Mouse (Mus musculus): ENCODE measurements around the gene Olfr935. TPM values are rescaled to one million over a fixed set of nuclear protein-coding genes. Genes with fewer than 3 reads are reported as not detected.

Olfr935 gene
- polyA plus RNA-seq (2015; fragmentation: Nextera tagmentation; extraction: Ambion mirVana) = not detected in 2 replicates

- Histone ChIP-seq H3K9ac (no peak within 1 kb of the TSS), H3K9me3 (no peaks in the 10 kb centered on the region), H3K27me3 (no peaks in the 10 kb centered on the region), H3K36me3 (no peaks in the 10 kb centered on the region), H3K4me3 (no peak within 1 kb of the TSS), H3K27ac (no peak within 1 kb of the TSS), H3K4me1 (no peaks in the 10 kb centered on the region), H3K4me2 (no peak within 1 kb of the TSS)
- no peak for ATAC-seq (ENCODE audit: insufficient number of reproducible peaks, low FRiP score, low TSS enrichment, low read depth)
- 62% methylated on average over 2 of the region's 2 CpGs for WGBS
Measured at GRCm38 (mm10) chr9:38999583-38999982, at the start of gene Olfr935. Olfr935 (minus strand) TSS chr9:38999683.

GRCm38 (mm10) chr9:39023277-39023676 lies 23.8 kb upstream of the Olfr935 start, which contains the start of gene Olfr146:
Olfr146 (minus strand) TSS chr9:39023377.
- no peak within 1 kb of the TSS for H3K27ac ChIP-seq
- H3K4me2 ChIP-seq = no peak within 1 kb of the TSS
- H3K4me1 ChIP-seq = no peaks in the 10 kb centered on the region
- H3K36me3 ChIP-seq = no peaks in the 10 kb centered on the region
- 75% methylated on average over 1 of the region's 1 CpGs for WGBS
- H3K4me3 ChIP-seq = no peak within 1 kb of the TSS
- H3K9me3 ChIP-seq = no peaks in the 10 kb centered on the region
- no peak for ATAC-seq (ENCODE audit: insufficient number of reproducible peaks, low FRiP score, low TSS enrichment, low read depth)
- no peaks in the 10 kb centered on the region for H3K27me3 ChIP-seq
- H3K9ac ChIP-seq = no peak within 1 kb of the TSS

GRCm38 (mm10) chr9:38988215-38988614 lies 11.3 kb downstream of the Olfr935 start, which contains the start of gene Olfr934:
Olfr934 (minus strand) TSS chr9:38988315.
- Histone ChIP-seq H3K36me3 (no peaks in the 10 kb centered on the region), H3K9me3 (no peaks in the 10 kb centered on the region), H3K4me1 (no peaks in the 10 kb centered on the region), H3K4me2 (no peak within 1 kb of the TSS), H3K27me3 (no peaks in the 10 kb centered on the region), H3K27ac (no peak within 1 kb of the TSS), H3K4me3 (no peak within 1 kb of the TSS), H3K9ac (no peak within 1 kb of the TSS)
- ATAC-seq (ENCODE audit: insufficient number of reproducible peaks, low FRiP score, low TSS enrichment, low read depth) = no peak
- WGBS = 87% methylated on average over 2 of the region's 2 CpGs

GRCm38 (mm10) chr9:38972013-38972412 lies 27.5 kb downstream of the Olfr935 start, which contains the start of gene Olfr933:
Olfr933 (plus strand) TSS chr9:38972313.
- Histone ChIP-seq H3K4me3 (no peak within 1 kb of the TSS), H3K4me2 (no peak within 1 kb of the TSS), H3K27me3 (no peaks in the 10 kb centered on the region), H3K4me1 (no peaks in the 10 kb centered on the region), H3K9ac (no peak within 1 kb of the TSS), H3K27ac (no peak within 1 kb of the TSS), H3K36me3 (no peaks in the 10 kb centered on the region), H3K9me3 (no peaks in the 10 kb centered on the region)
- WGBS = 72% methylated on average over 4 of the region's 4 CpGs
- no peak for ATAC-seq (ENCODE audit: insufficient number of reproducible peaks, low FRiP score, low TSS enrichment, low read depth)

- no peaks in the 10 kb centered on the region for H3K27me3 ChIP-seq
- no peaks in the 10 kb centered on the region for H3K9me3 ChIP-seq
- no peak overlapping the region for H3K27ac ChIP-seq
- H3K9ac ChIP-seq = no peak overlapping the region
- no peak for ATAC-seq (ENCODE audit: insufficient number of reproducible peaks, low FRiP score, low TSS enrichment, low read depth)
- 77% methylated on average over 4 of the region's 4 CpGs for WGBS
- H3K4me2 ChIP-seq = 0 out of 2 replicates have a peak overlapping the region, but pooled peaks have one; percentile 17
- H3K4me3 ChIP-seq = no peak overlapping the region
- H3K4me1 ChIP-seq = no peaks in the 10 kb centered on the region
- no peaks in the 10 kb centered on the region for H3K36me3 ChIP-seq
Measured at GRCm38 (mm10) chr9:38954124-38954416, 45.4 kb downstream of the Olfr935 start.

- Histone ChIP-seq H3K36me3 (no peaks in the 10 kb centered on the region), H3K27me3 (no peaks in the 10 kb centered on the region), H3K9me3 (no peaks in the 10 kb centered on the region), H3K27ac (no peak overlapping the region), H3K4me1 (no peaks in the 10 kb centered on the region), H3K4me2 (0 out of 2 replicates have a peak overlapping the region, but pooled peaks have one; percentile 17), H3K9ac (no peak overlapping the region), H3K4me3 (no peak overlapping the region)
- no peak for ATAC-seq (ENCODE audit: insufficient number of reproducible peaks, low FRiP score, low TSS enrichment, low read depth)
- WGBS = 27% methylated on average over 7 of the region's 7 CpGs
Measured at GRCm38 (mm10) chr9:38953401-38954123, 45.9 kb downstream of the Olfr935 start.

Small RNA genes lying within 50 kb of the gene (microRNA-seq; reads per million reads assigned to microRNA genes)
- gene Gm25529 = not detected

Other genes with a start within 250 kb of the Olfr935 start
- gene Olfr920, start 247.4 kb downstream of the Olfr935 start, polyA plus RNA-seq (2015; fragmentation: Nextera tagmentation; extraction: Ambion mirVana) = 0.05 TPM in 2 replicates
- gene Olfr921, start 226.6 kb downstream of the Olfr935 start, polyA plus RNA-seq (2015; fragmentation: Nextera tagmentation; extraction: Ambion mirVana) = not detected in 2 replicates
- gene Olfr922, start 185.1 kb downstream of the Olfr935 start, polyA plus RNA-seq (2015; fragmentation: Nextera tagmentation; extraction: Ambion mirVana) = not detected in 2 replicates
- gene Olfr923, start 173.1 kb downstream of the Olfr935 start, polyA plus RNA-seq (2015; fragmentation: Nextera tagmentation; extraction: Ambion mirVana) = not detected in 2 replicates
- not detected in 2 replicates for gene Olfr924, start 155.2 kb downstream of the Olfr935 start, polyA plus RNA-seq (2015; fragmentation: Nextera tagmentation; extraction: Ambion mirVana)
- gene Olfr26, start 144.6 kb downstream of the Olfr935 start, polyA plus RNA-seq (2015; fragmentation: Nextera tagmentation; extraction: Ambion mirVana) = not detected in 2 replicates
- gene Olfr926, start 122.6 kb downstream of the Olfr935 start, polyA plus RNA-seq (2015; fragmentation: Nextera tagmentation; extraction: Ambion mirVana) = not detected in 2 replicates
- gene Olfr930, start 69.9 kb downstream of the Olfr935 start, polyA plus RNA-seq (2015; fragmentation: Nextera tagmentation; extraction: Ambion mirVana) = not detected in 2 replicates
- not detected in 2 replicates for gene Olfr933, start 27.4 kb downstream of the Olfr935 start, polyA plus RNA-seq (2015; fragmentation: Nextera tagmentation; extraction: Ambion mirVana)
- gene Olfr934, start 11.4 kb downstream of the Olfr935 start, polyA plus RNA-seq (2015; fragmentation: Nextera tagmentation; extraction: Ambion mirVana) = not detected in 2 replicates
- gene Olfr146, start 23.7 kb upstream of the Olfr935 start, polyA plus RNA-seq (2015; fragmentation: Nextera tagmentation; extraction: Ambion mirVana) = not detected in 2 replicates
- gene Olfr937, start 65.3 kb upstream of the Olfr935 start, polyA plus RNA-seq (2015; fragmentation: Nextera tagmentation; extraction: Ambion mirVana) = not detected in 2 replicates
- not detected in 2 replicates for gene Olfr938, start 79.2 kb upstream of the Olfr935 start, polyA plus RNA-seq (2015; fragmentation: Nextera tagmentation; extraction: Ambion mirVana)
- gene Olfr27, start 128.4 kb upstream of the Olfr935 start, polyA plus RNA-seq (2015; fragmentation: Nextera tagmentation; extraction: Ambion mirVana) = not detected in 2 replicates
- not detected in 2 replicates for gene Olfr943, start 166.6 kb upstream of the Olfr935 start, polyA plus RNA-seq (2015; fragmentation: Nextera tagmentation; extraction: Ambion mirVana)
- gene Olfr944, start 202.2 kb upstream of the Olfr935 start, polyA plus RNA-seq (2015; fragmentation: Nextera tagmentation; extraction: Ambion mirVana) = not detected in 2 replicates